Mouse (Mus musculus) kidney, postnatal 25 days (tissue): Measurements from ENCODE around the gene Aes.
A peak's percentile ranks its signal among the peaks of the same experiment; 100 is the strongest.

Experiments
- DNase-seq, 2 experiments: peaks; one replicate each; pipeline ENCODE4 v3.0.0; 2021; ENCODE audit warnings: mixed read lengths in 2 of 2

Aes gene

GRCm38 (mm10) chr10:81598871-81599270, 39.6 kb downstream of the Aes start:
- DNase-seq = no peak

DNA sequence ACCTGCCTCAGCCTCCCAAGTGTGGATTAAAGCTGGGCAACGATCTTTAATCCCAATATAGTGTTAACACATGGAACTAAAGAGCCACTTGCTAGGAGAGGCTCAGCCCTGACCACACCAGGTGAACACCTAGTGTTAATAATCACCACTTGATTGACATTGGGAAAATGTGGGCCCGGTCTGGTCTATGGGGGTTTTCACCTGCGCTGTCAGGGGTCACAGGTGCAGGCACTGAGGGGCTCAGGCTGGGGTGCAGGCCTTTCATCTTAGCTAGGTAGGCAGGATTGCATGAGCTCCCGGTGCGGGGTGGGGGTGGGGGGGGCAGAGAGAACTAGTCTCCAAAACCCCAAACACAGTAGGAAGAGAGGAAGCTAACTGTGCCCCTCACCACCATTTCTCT, 40.3 kb downstream of the Aes start:
- no peak for DNase-seq

DNA sequence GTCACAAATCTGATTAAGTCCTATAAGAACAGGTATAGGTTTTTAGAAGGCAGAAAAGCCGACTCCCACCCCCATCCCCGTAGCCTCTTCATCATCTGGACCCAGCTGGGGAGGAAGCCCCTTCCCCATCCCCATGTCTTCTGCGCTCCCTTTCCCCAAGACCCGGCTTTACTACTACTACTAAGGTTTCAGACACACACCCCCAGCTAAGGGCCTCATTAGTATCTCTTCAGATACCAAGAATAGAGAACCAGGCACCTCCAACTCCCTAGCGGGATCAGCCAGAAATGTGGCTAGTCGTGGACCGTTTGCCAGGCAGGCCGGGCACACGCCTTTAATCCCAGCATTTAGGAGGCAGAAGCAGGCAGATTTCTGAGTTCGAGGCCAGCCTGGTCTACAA, 40.8 kb downstream of the Aes start:
- no peak for DNase-seq

DNA sequence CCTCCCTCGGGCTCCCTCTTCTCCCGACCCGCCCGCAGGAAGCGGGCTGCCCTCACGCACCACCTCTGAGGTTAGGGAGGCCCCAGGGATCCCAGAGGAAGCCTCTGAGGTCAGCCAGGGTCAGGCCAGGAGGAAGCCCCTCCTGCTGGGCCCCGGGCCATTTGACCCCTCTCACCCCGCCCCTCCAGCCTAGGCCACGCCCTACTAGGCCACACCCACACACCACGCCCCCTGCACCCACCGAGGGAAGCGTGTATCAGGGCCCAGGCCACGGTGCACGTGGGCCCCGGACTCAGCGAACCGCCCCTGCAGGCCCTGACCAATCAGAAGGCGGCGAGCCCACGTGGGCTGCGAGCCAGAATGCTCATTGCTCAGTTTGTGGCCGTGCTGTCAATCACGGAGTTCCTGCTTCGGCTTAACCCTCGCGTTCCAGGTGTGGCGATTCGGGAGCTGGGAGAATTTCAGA, 41.5 kb downstream of the Aes start, which contains the start of gene Tle6:
TSS of gene Tle6 (minus strand) at position 336 of the 466 bp plus-strand sequence.
- peak; percentile 97 to 98 for DNase-seq

DNA sequence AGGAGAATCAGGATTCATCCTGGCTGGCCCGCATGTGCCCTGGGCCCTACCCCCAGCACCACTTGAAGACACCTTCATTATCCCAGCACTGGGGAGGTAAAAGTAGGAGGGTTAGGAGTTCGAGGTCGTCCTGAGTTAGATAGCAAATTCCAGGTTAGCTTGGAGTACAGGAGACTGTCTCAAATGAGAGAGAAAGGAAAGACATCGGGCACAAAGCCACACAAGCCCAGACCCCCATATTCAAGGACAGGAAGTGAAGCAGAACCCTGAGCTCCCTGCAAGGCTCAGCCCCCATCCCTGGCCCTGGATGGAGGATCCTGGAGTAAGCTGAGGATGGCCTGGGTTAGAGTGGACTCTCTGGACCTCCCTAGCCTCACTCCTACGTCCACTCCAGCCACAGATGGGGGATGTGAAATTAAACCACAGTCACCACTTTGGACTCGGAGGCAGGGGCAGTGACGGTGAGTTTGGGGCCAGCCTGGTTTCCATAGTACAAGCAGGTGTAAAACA, 42.2 kb downstream of the Aes start:
- no peak for DNase-seq

- DNase-seq = peak; percentile 7 to 52
Measured at GRCm38 (mm10) chr10:81602741-81603151, 43.5 kb downstream of the Aes start.

- DNase-seq = peak in 1 of 2 experiments; percentile 45
Measured at GRCm38 (mm10) chr10:81604019-81604967, 45.0 kb downstream of the Aes start.

DNA sequence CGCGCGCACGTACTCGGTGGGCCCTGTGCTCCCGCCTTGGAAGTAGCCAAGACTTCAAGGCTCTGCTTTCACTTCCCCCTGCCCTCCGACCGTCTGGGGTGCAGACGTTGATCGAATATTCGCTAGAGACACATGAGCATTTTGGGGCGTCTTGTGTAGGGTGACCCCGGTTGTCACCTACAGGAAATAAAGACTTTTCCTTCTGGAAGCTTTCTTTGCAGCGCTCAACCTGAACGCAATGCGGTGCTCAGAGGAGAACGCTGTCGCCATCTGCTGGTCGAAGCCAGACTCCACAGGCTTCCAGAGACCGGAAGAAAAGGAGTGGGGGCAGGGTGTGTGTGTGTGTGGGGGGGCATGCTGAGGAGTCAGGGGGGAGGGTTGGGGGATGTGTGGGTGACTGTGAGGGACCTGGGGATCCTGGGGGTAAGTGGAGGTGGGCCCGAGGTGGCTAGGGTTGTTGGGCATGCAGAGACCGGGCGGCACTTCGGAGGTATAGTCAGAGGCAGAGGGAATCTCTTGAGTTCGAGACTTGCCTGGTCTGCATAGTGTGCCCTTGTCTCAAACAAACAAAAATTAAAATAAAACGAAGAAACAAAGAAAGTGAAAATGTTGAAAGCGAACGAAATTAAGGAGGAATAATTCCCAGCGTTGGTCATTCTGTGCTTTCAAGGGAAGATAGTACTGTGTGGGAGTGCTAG, 45.8 kb downstream of the Aes start:
- peak; percentile 90 for DNase-seq

GRCm38 (mm10) chr10:81605666-81605973, 46.3 kb downstream of the Aes start:
- DNase-seq = no peak

GRCm38 (mm10) chr10:81605974-81606751, 46.9 kb downstream of the Aes start, which contains the start of gene BC025920:
Gene BC025920, plus strand, starts transcription at chr10:81606270.
- peak; percentile 97 to 99 for DNase-seq

- DNase-seq = no peak
Measured at GRCm38 (mm10) chr10:81608308-81608707, 49.0 kb downstream of the Aes start.

- DNase-seq = no peak
Measured at GRCm38 (mm10) chr10:81612779-81613178, 53.5 kb downstream of the Aes start.

DNA sequence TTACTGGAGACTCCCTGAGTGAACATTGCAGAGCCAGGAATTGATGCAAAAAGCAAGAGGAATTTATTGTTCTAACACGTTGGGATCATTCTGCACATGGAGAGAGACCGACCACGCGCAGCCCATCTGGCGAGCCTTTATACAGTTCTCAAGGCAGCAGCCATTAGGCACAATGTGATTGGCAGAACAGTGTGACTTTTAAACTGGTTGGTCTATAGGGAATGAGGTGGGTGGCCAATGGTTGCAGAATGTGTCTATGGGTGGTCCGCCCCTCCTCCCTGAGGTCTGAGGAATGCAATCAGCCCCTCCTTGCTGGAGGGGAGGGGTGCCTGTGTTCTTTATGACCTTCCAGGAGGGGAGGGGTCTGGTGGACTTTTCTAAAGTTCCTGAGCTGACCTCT, 56.2 kb downstream of the Aes start:
- no peak for DNase-seq
